Mouse (Mus musculus): ENCODE data around the gene Cacna1c.
A peak's percentile ranks its signal among the peaks of the same experiment; 100 is the strongest.

DNA sequence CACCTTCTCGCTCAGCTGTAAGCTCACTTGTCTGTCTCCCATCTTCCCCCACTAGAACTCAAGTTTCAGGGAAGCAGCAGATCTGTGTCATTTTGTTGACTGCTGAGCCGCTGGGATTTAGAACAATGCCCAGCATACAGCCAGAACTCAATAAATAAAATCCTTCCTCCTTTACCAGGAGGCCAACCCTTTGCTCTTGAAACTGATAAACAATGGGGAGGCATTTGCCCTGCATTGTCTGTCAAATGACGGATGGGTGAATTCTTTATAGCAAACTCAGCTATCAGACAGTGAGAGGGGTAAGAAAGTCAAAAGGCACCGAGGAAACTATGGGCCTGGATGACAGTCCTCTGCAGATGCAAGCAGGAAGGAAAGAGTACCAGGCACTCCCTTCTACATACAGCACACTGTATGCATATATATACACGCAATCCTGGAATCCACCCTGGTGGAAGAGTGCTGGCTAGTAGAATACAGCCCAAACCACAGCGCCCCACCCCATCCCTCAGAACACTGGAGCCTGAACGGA is 187.5 kb downstream of the Cacna1c start:
- TF ChIP-seq CTCF (IDR thresholded peaks at IDR 0.05): no peak
- peak; percentile 64 for TF ChIP-seq EP300 (IDR thresholded peaks at IDR 0.05)

Data from lung, postnatal 0 days (tissue).